Mouse (Mus musculus) heart, postnatal 0 days (tissue): Measurements from ENCODE around the gene Tmbim6.
"Not testable (repeated sequence)": the region's sequence is repeated elsewhere in the genome, so short reads cannot be mapped to it uniquely, and the experiment has no call there.

ENCODE experiments used
- CTCF ChIP-seq: IDR thresholded peaks from 2 replicates; pipeline ENCODE4 v1.5.1; 2016; ENCODE audit warnings: antibody characterized with exemption, control low read depth, low read depth
- EP300 ChIP-seq: IDR thresholded peaks from 2 replicates; pipeline ENCODE4 v1.6.1; 2016; ENCODE audit warnings: antibody characterized with exemption, low read depth

- TF ChIP-seq CTCF, EP300: not testable (repeated sequence)
Observed at GRCm38 (mm10) chr15:99386110-99386509, 6.6 kb upstream of the Tmbim6 start.
